19 mouse cellular contexts compared by ENCODE assay signal in genomic region chr1:131968983-131969382, GRCm38 (mm10). TPM values are rescaled to one million over a fixed set of nuclear protein-coding genes. Genes with fewer than 3 reads are reported as not detected.
DNase-seq lines count a peak whose midpoint lies in the region; ATAC-seq and TF ChIP-seq lines count a peak whose summit lies in the region.
"Had no signal": no experiment of that assay in that cellular context is flagged by ENCODE, and none has a peak within 500 bp of the region (broad histone marks: within the 10 kb centered on the region; RNA-seq: fewer than 3 reads in every experiment).

No protein-coding gene starts in this region.

- no peak overlapping the region for H3K9ac ChIP-seq in hindbrain, embryonic 11.5 days (ENCODE audit: low read depth, low read length)
- H3K9ac ChIP-seq in hindbrain, postnatal 0 days (replicated peaks; ENCODE audit: low read length) = no peak overlapping the region
- no peak overlapping the region for H3K9ac ChIP-seq in midbrain, embryonic 13.5 days (replicated peaks)
- no peak overlapping the region for H3K9ac ChIP-seq in midbrain, embryonic 15.5 days
- no peak overlapping the region for H3K9ac ChIP-seq in kidney, postnatal 0 days (ENCODE audit: low read depth, low read length)
- H3K9ac ChIP-seq: forebrain, embryonic 13.5 days; hindbrain, embryonic 14.5 days; intestine, embryonic 15.5 days; liver, embryonic 14.5 days had no signal

- H3K27ac ChIP-seq in hindbrain, embryonic 11.5 days (ENCODE audit: low read depth, low read length) = 0 out of 2 replicates have a peak overlapping the region, but pooled peaks have one; percentile 1
- no peak overlapping the region for H3K27ac ChIP-seq in hindbrain, postnatal 0 days
- H3K27ac ChIP-seq in midbrain, embryonic 13.5 days = peak overlapping the region; percentile 11; the same call in 1 of the 2 replicates
- no peak overlapping the region for H3K27ac ChIP-seq in midbrain, embryonic 15.5 days
- H3K27ac ChIP-seq in kidney, postnatal 0 days = peak overlapping the region; percentile 66
- H3K27ac ChIP-seq: forebrain, embryonic 13.5 days; hindbrain, embryonic 14.5 days; intestine, embryonic 15.5 days; liver, embryonic 14.5 days had no signal

- H3K27me3 ChIP-seq in hindbrain, embryonic 11.5 days (ENCODE audit: control insufficient read depth, insufficient read depth, low read length) = peaks cover 8% of the 10 kb centered on the region; the same call in 1 of the 2 replicates
- H3K27me3 ChIP-seq in hindbrain, postnatal 0 days (ENCODE audit: insufficient read depth, low read length) = 0 out of 2 replicates have a peak, but pooled peaks cover 3% of the 10 kb centered on the region
- H3K27me3 ChIP-seq in midbrain, embryonic 13.5 days = peaks cover 13% of the 10 kb centered on the region
- 0 out of 2 replicates have a peak, but pooled peaks cover 2% of the 10 kb centered on the region for H3K27me3 ChIP-seq in midbrain, embryonic 15.5 days (replicated peaks)
- H3K27me3 ChIP-seq in kidney, postnatal 0 days (ENCODE audit: insufficient read depth, low read length) = no peaks in the 10 kb centered on the region

- no peaks in the 10 kb centered on the region for H3K9me3 ChIP-seq in hindbrain, embryonic 11.5 days (ENCODE audit: control insufficient read depth, low read length)
- no peaks in the 10 kb centered on the region for H3K9me3 ChIP-seq in hindbrain, postnatal 0 days (ENCODE audit: low read length)
- H3K9me3 ChIP-seq in midbrain, embryonic 13.5 days = no peaks in the 10 kb centered on the region
- no peaks in the 10 kb centered on the region for H3K9me3 ChIP-seq in midbrain, embryonic 15.5 days
- no peaks in the 10 kb centered on the region for H3K9me3 ChIP-seq in kidney, postnatal 0 days (replicated peaks; ENCODE audit: low read length)
- H3K9me3 ChIP-seq: forebrain, embryonic 13.5 days; intestine, embryonic 15.5 days had no signal

- peaks cover 38% of the 10 kb centered on the region for H3K4me1 ChIP-seq in hindbrain, embryonic 11.5 days (replicated peaks; ENCODE audit: control insufficient read depth, insufficient read depth, low read length)
- peaks cover 4% of the 10 kb centered on the region; the same call in 1 of the 2 replicates for H3K4me1 ChIP-seq in hindbrain, postnatal 0 days (ENCODE audit: insufficient read depth, low read length)
- peaks cover 89% of the 10 kb centered on the region for H3K4me1 ChIP-seq in midbrain, embryonic 13.5 days (replicated peaks)
- peaks cover 25% of the 10 kb centered on the region for H3K4me1 ChIP-seq in midbrain, embryonic 15.5 days
- H3K4me1 ChIP-seq in kidney, postnatal 0 days (replicated peaks; ENCODE audit: insufficient read depth, low read length) = peaks cover 48% of the 10 kb centered on the region

- H3K4me3 ChIP-seq in hindbrain, embryonic 11.5 days (ENCODE audit: low read depth, low read length) = no peak overlapping the region
- H3K4me3 ChIP-seq in hindbrain, postnatal 0 days (ENCODE audit: low read length) = no peak overlapping the region
- H3K4me3 ChIP-seq in midbrain, embryonic 13.5 days (replicated peaks) = no peak overlapping the region
- H3K4me3 ChIP-seq in midbrain, embryonic 15.5 days = no peak overlapping the region
- no peak overlapping the region for H3K4me3 ChIP-seq in kidney, postnatal 0 days (replicated peaks; ENCODE audit: low read depth, low read length)
- H3K4me3 ChIP-seq: forebrain, embryonic 13.5 days; intestine, embryonic 15.5 days had no signal

- H3K36me3 ChIP-seq in hindbrain, embryonic 11.5 days (ENCODE audit: control insufficient read depth, insufficient read depth, low read length) = no peaks in the 10 kb centered on the region
- no peaks in the 10 kb centered on the region for H3K36me3 ChIP-seq in hindbrain, postnatal 0 days (ENCODE audit: insufficient read depth, low read length)
- H3K36me3 ChIP-seq in midbrain, embryonic 13.5 days = no peaks in the 10 kb centered on the region
- H3K36me3 ChIP-seq in midbrain, embryonic 15.5 days (replicated peaks) = no peaks in the 10 kb centered on the region
- no peaks in the 10 kb centered on the region for H3K36me3 ChIP-seq in kidney, postnatal 0 days (ENCODE audit: insufficient read depth, low read length)
- H3K36me3 ChIP-seq: intestine, embryonic 15.5 days had no signal

- WGBS in hindbrain, embryonic 11.5 days = 69% methylated on average over 6 of the region's 6 CpGs
- WGBS in hindbrain, postnatal 0 days = 63% methylated on average over 6 of the region's 6 CpGs
- WGBS in midbrain, embryonic 13.5 days = 64% methylated on average over 6 of the region's 6 CpGs
- 65% methylated on average over 6 of the region's 6 CpGs for WGBS in midbrain, embryonic 15.5 days
- 69% methylated on average over 6 of the region's 6 CpGs for WGBS in kidney, postnatal 0 days

- no peak overlapping the region for H3K4me2 ChIP-seq in hindbrain, embryonic 11.5 days (replicated peaks; ENCODE audit: low read depth, low read length)
- H3K4me2 ChIP-seq in hindbrain, postnatal 0 days (ENCODE audit: low read depth, low read length) = no peak overlapping the region
- H3K4me2 ChIP-seq in midbrain, embryonic 13.5 days (replicated peaks) = no peak overlapping the region
- no peak overlapping the region for H3K4me2 ChIP-seq in midbrain, embryonic 15.5 days
- no peak overlapping the region for H3K4me2 ChIP-seq in kidney, postnatal 0 days (ENCODE audit: low read length)
- H3K4me2 ChIP-seq: forebrain, embryonic 13.5 days; hindbrain, embryonic 14.5 days; intestine, embryonic 15.5 days had no signal

- ATAC-seq in hindbrain, embryonic 11.5 days (ENCODE audit: low FRiP score) = no peak
- no peak for ATAC-seq in hindbrain, postnatal 0 days
- ATAC-seq in midbrain, embryonic 13.5 days = no peak
- ATAC-seq in midbrain, embryonic 15.5 days (replicated peaks) = no peak
- peak; percentile 60; the same call in 1 of the 2 replicates for ATAC-seq in kidney, postnatal 0 days (replicated peaks; ENCODE audit: low FRiP score, low read depth)
- ATAC-seq: forebrain, embryonic 13.5 days; intestine, embryonic 15.5 days had no signal

- DNase-seq in hindbrain, embryonic 11.5 days (ENCODE audit: low spot score) = no peak
- DNase-seq in hindbrain, postnatal 0 days (ENCODE audit: low spot score) = no peak
- DNase-seq in kidney, postnatal 0 days (ENCODE audit: low spot score) = no peak
- no peak for DNase-seq in cerebellum, adult 9-10 months
- DNase-seq in cerebellum, postnatal 36 days = no peak
- DNase-seq: B cell, adult 2 months; cerebellum, adult 11-12 months; cerebellum, postnatal 25 days; gastrocnemius, postnatal 14 days; heart, postnatal 10 days; retina, postnatal 1 day; thymus, adult 2 months had no signal

- TF ChIP-seq CTCF in hindbrain, postnatal 0 days (IDR thresholded peaks at IDR 0.05; ENCODE audit: low read depth) = no peak
- no peak for TF ChIP-seq CTCF in kidney, postnatal 0 days (IDR thresholded peaks at IDR 0.05; ENCODE audit: low read depth)

RNA-seq across cellular contexts. Expression of gene Slc45a3, which starts 6.2 kb away (rescaled TPM):
- polyA plus RNA-seq in hindbrain, embryonic 11.5 days (2014; fragmentation: Nextera tagmentation; extraction: Ambion mirVana) = 7.5 and 8.4 TPM in 2 replicates
- total RNA-seq in hindbrain, postnatal 0 days (2014; rRNA removed) = 1.3 and 2.0 TPM in 2 replicates
- 0.28 and 0.37 TPM in 2 replicates for polyA plus RNA-seq in hindbrain, postnatal 0 days (2015; fragmentation: Nextera tagmentation; extraction: Ambion mirVana)
- 9.5 and 12.9 TPM in 2 replicates for polyA plus RNA-seq in midbrain, embryonic 13.5 days (2015; fragmentation: Nextera tagmentation; extraction: Ambion mirVana)
- polyA plus RNA-seq in midbrain, embryonic 15.5 days (2015; fragmentation: Nextera tagmentation; extraction: Ambion mirVana) = 1.9 and 3.5 TPM in 2 replicates
- 9.1 and 10.1 TPM in 2 replicates for polyA plus RNA-seq in kidney, postnatal 0 days (2015; fragmentation: Nextera tagmentation; extraction: Ambion mirVana)
- total RNA-seq: monocyte, adult 5-6 weeks had no signal

RNA-seq across cellular contexts. Expression of gene Elk4, which starts 38.4 kb away (rescaled TPM):
- polyA plus RNA-seq in hindbrain, embryonic 11.5 days (2014; fragmentation: Nextera tagmentation; extraction: Ambion mirVana) = 21.1 and 22.6 TPM in 2 replicates
- 18.8 and 22.4 TPM in 2 replicates for total RNA-seq in hindbrain, postnatal 0 days (2014; rRNA removed)
- 8.0 and 8.2 TPM in 2 replicates for polyA plus RNA-seq in hindbrain, postnatal 0 days (2015; fragmentation: Nextera tagmentation; extraction: Ambion mirVana)
- polyA plus RNA-seq in midbrain, embryonic 13.5 days (2015; fragmentation: Nextera tagmentation; extraction: Ambion mirVana) = 10.9 and 12.6 TPM in 2 replicates
- 12.7 and 13.1 TPM in 2 replicates for polyA plus RNA-seq in midbrain, embryonic 15.5 days (2015; fragmentation: Nextera tagmentation; extraction: Ambion mirVana)
- polyA plus RNA-seq in kidney, postnatal 0 days (2015; fragmentation: Nextera tagmentation; extraction: Ambion mirVana) = 21.4 and 22.0 TPM in 2 replicates

RNA-seq across cellular contexts. Expression of gene Nucks1, which starts 58.6 kb away (rescaled TPM):
- 53.3 and 66.1 TPM in 2 replicates for polyA plus RNA-seq in hindbrain, embryonic 11.5 days (2014; fragmentation: Nextera tagmentation; extraction: Ambion mirVana)
- total RNA-seq in hindbrain, postnatal 0 days (2014; rRNA removed) = 88.9 and 105 TPM in 2 replicates
- 54.1 and 58.0 TPM in 2 replicates for polyA plus RNA-seq in hindbrain, postnatal 0 days (2015; fragmentation: Nextera tagmentation; extraction: Ambion mirVana)
- 60.4 and 69.2 TPM in 2 replicates for polyA plus RNA-seq in midbrain, embryonic 13.5 days (2015; fragmentation: Nextera tagmentation; extraction: Ambion mirVana)
- 44.9 and 49.2 TPM in 2 replicates for polyA plus RNA-seq in midbrain, embryonic 15.5 days (2015; fragmentation: Nextera tagmentation; extraction: Ambion mirVana)
- 55.2 and 59.9 TPM in 2 replicates for polyA plus RNA-seq in kidney, postnatal 0 days (2015; fragmentation: Nextera tagmentation; extraction: Ambion mirVana)

Comparison
In these comparisons a context has a peak if more than half of its experiments do, and no peak if none do; other contexts are left out.
1. H3K27ac ChIP-seq: peak in hindbrain, embryonic 11.5 days (single experiment), midbrain, embryonic 13.5 days (single experiment) and kidney, postnatal 0 days (single experiment); none in hindbrain, postnatal 0 days (single experiment) and midbrain, embryonic 15.5 days (single experiment).